Mouse (Mus musculus): ENCODE measurements at regions not wholly inside any gene's neighbourhood (a gene's known extent, or its start where the extent isn't known, plus 50 kb on each side); places are given as distances from the start of the nearest gene placed in this dataset.

DNA sequence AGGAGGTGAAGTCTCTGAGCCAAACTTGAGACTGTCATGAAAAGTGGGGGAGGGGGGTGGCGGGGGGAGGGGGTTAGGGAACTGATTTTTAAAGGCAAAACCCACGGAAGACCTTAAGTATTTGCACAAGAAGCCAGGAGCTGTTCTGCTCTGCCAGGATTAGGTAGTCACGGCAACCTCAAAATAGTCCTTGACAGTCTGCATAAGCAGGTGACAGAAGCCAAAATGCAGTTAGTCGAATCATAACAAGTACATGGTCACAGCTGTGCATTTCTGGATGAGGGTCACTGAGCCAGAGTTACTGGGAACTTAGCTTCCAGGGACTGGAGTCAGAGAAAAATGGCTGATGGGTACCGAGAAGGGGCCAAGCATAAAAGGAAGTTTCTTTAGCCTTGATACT lies 227.7 kb downstream of the Atp23 start:
- TF ChIP-seq GATA1 (IDR thresholded peaks at IDR 0.05; ENCODE audit: borderline replicate concordance, low read length) (no peak), FLI1 (IDR thresholded peaks at IDR 0.05; ENCODE audit: low read length) (no peak)

Measured in megakaryocyte, embryonic 14.5 days (primary cell).